Mouse (Mus musculus): ENCODE results near the gene Mrpl53.

DNA sequence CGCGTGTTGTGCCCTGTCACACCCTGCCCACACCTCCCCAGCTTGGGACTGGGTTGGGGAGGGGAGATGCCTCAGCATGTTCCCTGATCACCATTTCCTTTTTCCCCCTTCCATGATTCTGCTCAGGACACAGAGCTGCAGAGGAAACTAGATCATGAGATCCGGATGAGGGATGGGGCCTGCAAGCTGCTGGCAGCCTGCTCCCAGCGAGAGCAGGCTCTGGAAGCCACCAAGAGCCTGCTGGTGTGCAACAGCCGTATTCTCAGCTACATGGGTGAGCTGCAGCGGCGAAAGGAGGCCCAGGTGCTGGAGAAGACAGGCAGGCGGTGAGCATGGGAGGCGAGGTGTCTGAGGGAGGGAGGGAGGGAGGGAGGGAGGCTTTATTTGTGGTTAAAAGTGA is 37.0 kb downstream of the Mrpl53 start:
- TF ChIP-seq CTCF (IDR thresholded peaks at IDR 0.05; ENCODE audit: control insufficient read depth, insufficient read depth, insufficient read length) (no peak), USF1 (IDR thresholded peaks at IDR 0.05; ENCODE audit: low read depth) (no peak)

All from C2C12 (cell line).